Mouse (Mus musculus) heart, postnatal 4 days (tissue): ENCODE results near the gene 4930402F06Rik. TPM values are rescaled to one million over a fixed set of nuclear protein-coding genes. Genes with fewer than 3 reads are reported as not detected.

Experiments used
- DNase-seq: peaks from one replicate; pipeline ENCODE4 v3.0.0; 2021
- total RNA-seq, 2 experiments: library from RNA; stranded (reverse); gene quantifications; 2 replicates each; pipeline ENCODE4 v1.2.3; 2021

Gene 4930402F06Rik
- not detected for total RNA-seq

DNA sequence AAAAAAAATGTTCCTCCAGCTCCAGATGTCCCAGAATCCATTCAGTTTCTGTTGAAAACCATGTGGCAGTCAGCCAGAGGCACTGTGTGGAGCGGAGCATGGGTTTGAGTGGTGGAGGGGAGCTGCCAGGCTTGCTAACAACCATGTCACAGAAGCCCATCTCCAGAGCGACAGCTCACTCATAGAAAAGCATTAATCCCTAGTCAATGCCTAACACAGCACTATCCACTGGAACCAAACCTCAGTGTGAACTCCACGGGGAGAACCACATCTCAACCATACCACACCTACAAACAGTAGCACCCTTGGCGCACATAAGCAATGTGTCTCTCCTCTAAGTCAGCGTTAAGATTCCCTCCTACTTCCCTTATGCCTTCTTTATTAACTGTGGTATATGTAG lies at the start of gene 4930402F06Rik:
4930402F06Rik (minus strand) TSS at position 80 of the 400 bp plus-strand sequence.
- DNase-seq: no peak

DNA sequence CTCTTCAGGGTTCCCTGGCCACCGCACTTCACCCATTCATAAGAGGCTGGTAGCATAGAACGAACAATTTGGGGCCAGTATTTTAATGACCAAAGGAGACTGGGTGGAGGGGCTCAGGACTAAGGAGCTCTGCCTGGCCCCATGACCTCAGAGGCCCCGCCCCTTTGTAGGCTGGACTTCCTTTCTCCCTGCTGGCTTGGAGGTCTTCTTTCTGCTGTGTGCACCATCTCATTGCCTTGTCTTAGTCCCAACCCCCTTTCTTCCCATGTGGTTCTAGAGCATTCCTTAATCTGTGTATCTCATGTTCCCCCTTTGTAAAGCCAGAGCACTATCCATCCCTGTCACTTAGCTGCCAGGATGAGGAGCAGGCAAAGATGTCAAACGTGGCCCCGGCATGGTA lies 49.3 kb upstream of the 4930402F06Rik start:
- no peak for DNase-seq

DNA sequence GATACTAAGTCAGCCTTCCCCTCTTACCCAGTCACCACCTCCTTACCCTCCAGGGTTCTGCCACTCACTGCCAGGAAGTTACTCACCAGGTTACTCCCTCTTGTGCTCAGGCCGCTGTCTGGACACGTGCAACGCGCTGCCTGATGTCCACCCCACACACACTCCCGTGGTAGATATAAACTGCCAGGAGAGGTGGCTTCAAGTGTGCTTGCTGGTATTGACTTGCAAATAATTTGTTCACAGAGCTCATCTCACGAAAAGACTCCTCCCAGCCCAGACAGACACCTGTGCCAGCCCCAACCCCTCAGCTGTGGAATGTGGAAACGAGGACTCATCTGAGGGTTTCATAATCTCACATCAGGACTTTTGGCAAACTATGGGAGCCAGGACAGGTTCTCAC lies 48.6 kb upstream of the 4930402F06Rik start:
- DNase-seq: no peak

GRCm38 (mm10) chr2:35444764-35445262 lies 47.8 kb upstream of the 4930402F06Rik start:
- DNase-seq: no peak

- DNase-seq: peak; percentile 50
Observed at GRCm38 (mm10) chr2:35443981-35444763, 47.2 kb upstream of the 4930402F06Rik start.

- DNase-seq: no peak
Observed at GRCm38 (mm10) chr2:35443325-35443724, 46.4 kb upstream of the 4930402F06Rik start.

DNA sequence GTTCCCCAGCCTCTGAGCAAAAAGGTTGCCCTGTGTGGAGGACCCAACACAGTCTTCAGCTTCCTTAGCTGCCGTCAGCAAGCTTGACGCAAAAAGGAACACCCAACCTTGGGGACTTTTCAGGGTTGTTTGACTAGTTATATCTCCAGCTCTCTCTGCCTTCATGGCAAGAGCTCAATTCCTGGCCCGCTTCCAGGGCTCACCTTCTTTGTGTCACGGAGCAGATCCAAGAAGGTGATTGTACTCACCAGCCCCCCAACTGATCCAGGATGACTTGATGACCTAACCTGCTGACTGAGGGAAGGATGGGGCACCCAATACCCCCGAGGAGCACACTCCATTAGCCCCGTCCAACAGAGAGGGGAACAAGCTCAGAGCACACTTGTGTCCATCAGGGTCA lies 45.1 kb upstream of the 4930402F06Rik start:
- peak; percentile 37 for DNase-seq

DNA sequence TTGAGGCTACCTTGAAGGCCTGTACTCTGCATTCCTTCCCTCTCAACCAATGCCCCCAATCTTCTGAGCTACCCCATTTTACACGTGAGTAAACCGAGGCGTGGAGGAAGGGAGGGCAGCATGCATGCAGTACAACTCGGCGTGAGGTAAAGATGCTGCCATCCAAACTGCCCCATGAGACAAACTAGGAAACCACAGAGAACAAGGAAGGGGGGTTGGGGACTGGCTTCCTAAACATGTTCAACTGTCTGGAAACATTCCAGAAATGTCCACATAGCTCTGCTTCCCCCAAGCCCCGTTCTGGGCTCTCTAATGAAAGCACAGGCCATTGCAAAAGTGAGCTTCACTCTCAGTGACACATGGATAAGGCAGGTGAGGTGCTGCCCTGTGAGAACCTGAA lies 44.4 kb upstream of the 4930402F06Rik start:
- DNase-seq: no peak

DNA sequence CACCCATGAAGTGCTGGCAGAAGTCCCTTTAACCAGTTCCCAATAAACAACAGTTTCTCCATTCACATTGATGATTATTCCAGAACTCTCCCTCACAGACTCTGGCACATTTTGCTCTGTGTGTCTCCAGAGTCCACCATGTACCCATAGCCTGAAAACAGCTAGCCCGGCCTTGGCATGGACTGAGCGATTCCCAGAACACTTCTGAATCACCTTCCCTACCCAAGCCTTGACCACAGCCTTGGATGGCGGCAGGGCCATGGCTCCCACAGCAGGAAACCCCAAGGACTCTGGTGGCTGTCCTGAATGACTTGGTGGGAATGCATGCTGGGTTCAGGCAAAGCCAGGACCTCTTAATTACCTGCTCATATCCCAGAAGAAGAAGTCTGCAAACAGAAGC lies 43.5 kb upstream of the 4930402F06Rik start:
- DNase-seq: no peak

DNA sequence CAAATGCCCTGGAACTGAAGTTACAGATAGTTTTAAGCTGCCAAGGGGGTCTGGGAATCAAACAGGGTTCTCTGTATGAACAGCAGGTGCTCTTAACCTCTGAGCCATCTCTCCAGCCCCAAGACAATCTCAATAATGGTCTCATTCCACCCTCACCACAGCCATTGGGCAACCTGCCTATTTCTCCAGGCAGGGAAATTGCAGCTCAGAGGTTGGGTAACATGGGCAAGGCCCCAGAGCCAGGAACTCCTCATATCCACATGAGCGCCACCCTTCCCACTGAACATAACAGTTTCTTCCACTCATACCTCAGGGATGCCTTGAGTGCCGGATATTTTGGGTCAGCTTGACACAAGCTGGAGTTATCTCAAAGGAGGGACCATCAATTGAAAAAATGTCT lies 40.8 kb upstream of the 4930402F06Rik start:
- no peak for DNase-seq

GRCm38 (mm10) chr2:35434576-35435123 lies 37.7 kb upstream of the 4930402F06Rik start:
- no peak for DNase-seq

DNA sequence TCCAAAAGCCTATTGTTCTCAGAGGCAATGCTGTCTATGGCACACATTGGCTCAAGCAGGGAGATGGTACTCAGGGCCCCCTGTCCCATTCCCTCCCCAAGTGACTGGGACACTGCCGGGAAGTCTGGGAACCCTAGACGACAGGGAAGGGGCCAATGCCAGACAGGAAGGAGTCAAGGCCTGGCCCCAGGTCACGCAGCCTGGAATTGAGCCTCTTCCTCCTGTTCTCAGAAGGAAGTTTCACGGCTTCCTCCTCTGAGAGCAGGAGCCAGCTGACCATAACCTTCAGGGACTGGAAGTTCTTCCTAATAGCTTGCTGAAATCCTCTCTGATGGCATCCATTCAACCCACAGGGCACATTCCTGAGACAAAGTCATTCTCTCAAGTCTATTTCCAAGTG lies 36.5 kb upstream of the 4930402F06Rik start:
- peak; percentile 37 for DNase-seq

DNA sequence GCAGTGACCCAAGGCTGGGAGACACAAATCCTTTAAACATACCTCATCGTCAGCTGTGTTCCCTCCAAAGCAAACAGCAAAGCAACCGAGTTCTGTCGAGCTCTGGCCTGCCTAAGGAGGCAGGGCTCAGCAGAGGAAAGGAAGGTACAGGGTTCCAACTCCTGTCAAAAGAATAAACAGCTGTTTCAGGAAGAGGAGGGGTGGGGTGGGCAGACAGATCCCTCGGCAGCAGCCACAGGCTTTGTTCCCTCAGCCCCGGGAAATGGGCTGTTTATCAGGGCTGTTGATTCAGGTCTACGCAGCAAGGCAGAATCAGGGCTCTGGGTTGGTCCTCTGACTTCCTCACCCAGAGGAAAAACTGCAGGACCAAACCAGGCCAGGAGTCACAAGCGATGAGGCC lies 35.5 kb upstream of the 4930402F06Rik start:
- peak; percentile 41 for DNase-seq

DNA sequence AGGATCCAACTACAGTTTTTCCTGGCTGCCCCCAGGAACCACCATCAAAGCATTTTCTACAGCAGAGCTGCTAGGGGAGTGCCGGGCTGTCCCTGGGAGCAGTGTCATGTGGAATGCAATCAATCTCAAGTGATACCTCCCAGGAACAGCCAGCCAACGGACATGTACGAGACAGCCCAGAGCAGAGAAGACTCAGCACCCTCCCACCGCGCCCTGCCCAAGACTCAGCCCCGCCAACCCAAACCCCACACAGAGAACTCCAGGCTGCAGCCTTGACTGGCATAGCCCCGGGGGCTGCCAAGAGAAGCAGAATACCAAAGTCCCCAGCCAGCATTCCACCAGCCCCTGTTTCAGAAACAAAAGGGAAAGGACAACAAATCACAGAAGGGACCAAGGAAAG lies 35.0 kb upstream of the 4930402F06Rik start:
- DNase-seq: peak; percentile 31

DNA sequence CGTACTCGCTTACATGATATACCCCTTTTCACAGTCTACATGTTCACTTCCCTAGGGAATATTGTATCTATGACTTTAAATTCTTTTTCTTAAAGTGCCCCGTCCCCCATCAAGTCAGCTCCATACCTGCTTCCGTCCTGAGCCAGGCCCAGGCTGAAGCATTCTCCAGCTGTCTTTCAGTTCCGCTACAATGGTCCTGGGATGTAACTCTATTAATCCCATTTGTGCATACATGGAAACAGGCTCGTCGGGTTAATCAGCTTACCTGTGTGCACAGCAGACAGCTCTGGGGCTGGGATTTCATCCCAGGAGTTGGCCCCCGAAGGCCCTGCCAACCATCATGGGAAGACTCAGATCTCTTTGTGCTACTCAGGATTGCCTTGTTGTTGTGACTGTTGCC lies 33.8 kb upstream of the 4930402F06Rik start:
- no peak for DNase-seq

- no peak for DNase-seq
Observed at GRCm38 (mm10) chr2:35428615-35429300, 31.8 kb upstream of the 4930402F06Rik start.

DNA sequence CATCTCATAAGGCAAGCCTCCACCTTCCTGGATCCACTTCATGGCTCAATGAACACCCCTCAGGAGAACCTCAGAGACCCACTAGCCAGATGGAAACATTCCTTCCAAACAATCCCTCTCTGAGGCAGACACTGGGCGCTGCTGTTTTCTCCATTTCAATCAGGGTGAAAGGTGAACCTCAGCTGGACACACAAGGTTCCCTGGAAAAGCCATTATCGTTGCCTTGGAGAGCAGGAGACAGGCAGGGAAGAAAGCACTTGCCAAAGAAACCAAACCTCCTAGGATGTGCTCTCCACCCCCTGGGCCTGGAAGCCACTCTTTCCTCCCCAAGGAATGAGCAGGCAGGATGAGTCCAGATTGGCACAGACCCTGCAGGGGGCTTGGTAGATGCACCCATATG lies 30.6 kb upstream of the 4930402F06Rik start:
- peak; percentile 21 for DNase-seq

GRCm38 (mm10) chr2:35423711-35424339 lies 26.9 kb upstream of the 4930402F06Rik start:
- DNase-seq: no peak

DNA sequence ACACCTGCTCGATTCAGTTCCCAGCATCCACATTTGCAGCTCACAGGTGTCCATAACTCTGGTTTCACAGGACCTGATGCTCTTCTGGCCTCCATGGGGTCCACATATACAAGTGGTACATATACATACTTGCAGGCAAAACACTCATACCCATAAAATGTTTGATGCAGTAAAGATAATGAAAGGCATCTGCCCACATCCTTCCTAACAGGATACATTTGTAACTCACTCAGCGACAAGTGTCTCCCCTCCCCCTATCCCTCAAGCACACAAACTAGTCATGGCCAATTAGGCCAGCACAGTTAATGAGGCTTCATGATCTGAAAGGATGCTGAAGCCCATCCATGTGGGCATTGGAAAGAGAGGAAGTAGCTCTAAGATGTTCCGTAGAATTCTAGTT lies 25.4 kb upstream of the 4930402F06Rik start:
- DNase-seq: no peak

- DNase-seq: no peak
Observed at GRCm38 (mm10) chr2:35420681-35421080, 23.7 kb upstream of the 4930402F06Rik start.

DNA sequence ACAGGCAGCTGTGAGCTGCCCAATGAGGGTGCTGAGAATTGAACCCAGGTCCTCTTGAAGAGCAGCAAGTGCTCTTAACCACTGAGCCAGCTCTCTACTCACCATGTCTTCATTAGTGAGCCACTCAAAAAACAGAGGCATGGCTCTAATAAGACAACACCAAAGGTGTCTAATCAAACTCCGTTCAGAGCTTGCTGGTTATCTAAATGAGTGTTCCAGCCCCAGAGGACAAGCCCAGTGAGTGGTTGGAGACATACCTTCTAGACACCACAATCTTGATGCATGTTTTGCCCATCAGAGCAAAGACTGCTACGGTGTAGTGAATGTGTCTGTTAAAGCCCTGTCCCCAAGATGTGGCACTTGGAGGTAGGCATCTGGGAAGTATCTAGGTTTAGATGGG lies 22.7 kb upstream of the 4930402F06Rik start:
- DNase-seq: no peak

GRCm38 (mm10) chr2:35419243-35419642 lies 22.3 kb upstream of the 4930402F06Rik start:
- DNase-seq: no peak

- no peak for DNase-seq
Observed at GRCm38 (mm10) chr2:35417231-35417630, 20.3 kb upstream of the 4930402F06Rik start.
